Mouse (Mus musculus): ENCODE results near the gene Stoml3.

The Stoml3 gene

GRCm38 (mm10) chr3:53488353-53488752, at the start of gene Stoml3:
TSS of gene Stoml3 (plus strand) at chr3:53488653.
- no peak for DNase-seq

DNA sequence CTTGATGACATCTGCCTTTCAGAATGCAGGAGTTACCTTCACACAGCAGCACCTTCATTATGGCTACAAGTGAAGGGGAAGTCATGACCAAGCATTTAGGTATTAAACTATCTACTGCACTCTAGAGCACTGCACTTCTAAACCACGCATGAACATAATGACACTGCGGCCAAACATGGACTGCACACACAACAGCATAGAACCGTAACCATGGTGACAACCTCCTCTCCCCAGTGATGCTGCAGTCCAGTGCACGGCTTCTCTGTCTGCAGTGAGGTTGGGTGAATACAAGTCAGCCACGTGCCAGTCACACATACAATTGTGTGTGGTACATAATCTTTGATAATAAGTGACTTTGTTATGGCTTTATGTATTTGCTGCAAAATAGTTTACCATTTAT, 42.9 kb upstream of the Stoml3 start:
- DNase-seq, result no peak

- no peak for DNase-seq
Observed at GRCm38 (mm10) chr3:53446801-53447200, 41.7 kb upstream of the Stoml3 start.

- DNase-seq, result peak; percentile 45
Observed at GRCm38 (mm10) chr3:53448208-53448607, 40.2 kb upstream of the Stoml3 start.

DNA sequence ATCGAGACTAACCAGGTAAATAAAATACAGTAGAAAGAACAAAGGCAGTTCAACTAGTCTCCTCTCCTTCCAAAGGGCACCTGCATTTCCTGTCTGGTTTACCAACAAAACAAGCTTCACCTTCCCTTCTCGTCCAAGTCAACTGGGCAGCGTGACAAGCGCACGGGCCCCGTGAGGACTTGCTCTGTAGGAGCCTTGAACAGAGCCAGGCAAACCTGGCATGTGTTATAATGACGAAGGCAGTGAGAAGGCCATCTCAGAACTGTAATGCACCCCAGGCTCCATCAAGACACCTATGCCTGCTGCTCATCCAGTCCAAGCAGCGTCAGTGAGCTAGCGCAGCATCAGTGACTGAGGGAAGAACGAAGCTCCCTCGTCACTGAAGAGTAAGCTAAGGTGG, 37.8 kb upstream of the Stoml3 start:
- peak; percentile 78 for DNase-seq

DNA sequence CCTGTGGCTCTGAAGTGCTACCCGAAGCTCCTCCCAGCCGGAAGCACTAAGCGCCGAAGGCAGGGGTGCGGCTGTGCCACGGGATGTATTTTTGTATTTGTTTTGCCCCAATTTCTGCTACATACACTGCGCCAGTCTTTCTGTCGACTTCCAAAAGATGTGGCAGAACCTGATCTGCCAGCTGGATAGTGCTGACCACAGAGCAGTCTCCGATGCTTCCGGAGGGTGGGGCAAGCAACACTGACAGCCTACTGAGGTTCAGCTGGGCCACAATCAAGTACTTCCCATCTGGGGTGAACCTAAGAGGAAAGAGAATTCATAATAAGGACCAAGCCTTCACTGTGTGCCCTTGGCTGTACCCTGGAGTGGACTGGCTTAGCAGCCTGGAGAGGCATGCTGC, 36.1 kb upstream of the Stoml3 start:
- DNase-seq, result peak; percentile 4

DNA sequence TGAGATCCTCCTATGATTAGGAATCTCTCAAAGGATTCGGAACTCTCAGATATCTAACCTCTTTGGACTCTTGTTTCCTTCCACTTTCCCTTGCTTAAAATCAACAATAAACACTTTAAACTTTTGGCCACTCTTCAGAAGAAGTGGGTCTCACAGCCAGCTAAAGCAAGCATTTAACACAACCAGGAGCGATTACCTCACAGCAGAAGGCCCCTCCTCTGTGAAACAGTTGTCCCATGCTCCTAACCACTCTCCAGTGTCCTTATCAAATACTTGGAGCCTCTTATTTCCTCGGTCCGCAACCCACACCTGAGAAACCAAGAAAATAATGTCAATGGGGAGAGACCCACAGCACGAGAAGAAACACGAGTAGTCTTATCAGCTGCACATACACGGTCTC, 35.1 kb upstream of the Stoml3 start:
- peak; percentile 0 for DNase-seq

DNA sequence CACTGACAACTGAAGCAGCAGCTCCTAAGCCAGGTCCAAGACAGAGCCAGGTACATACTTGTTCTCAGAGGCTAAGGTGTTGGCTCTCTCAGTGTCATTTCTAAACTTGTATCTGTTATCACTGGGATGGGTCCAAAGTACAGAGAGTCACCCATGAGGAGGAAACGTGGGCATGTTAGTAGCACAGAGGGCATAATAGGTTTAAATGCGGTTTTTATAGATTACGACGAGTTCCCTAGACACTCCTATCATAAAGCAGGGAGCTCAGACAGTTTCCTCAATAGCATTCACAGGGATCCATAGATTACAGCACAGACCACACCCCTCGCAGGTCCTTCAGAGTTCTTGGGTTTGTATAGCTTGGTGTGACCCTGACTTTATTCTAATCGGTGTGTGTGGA, 34.4 kb upstream of the Stoml3 start:
- peak; percentile 0 for DNase-seq

DNA sequence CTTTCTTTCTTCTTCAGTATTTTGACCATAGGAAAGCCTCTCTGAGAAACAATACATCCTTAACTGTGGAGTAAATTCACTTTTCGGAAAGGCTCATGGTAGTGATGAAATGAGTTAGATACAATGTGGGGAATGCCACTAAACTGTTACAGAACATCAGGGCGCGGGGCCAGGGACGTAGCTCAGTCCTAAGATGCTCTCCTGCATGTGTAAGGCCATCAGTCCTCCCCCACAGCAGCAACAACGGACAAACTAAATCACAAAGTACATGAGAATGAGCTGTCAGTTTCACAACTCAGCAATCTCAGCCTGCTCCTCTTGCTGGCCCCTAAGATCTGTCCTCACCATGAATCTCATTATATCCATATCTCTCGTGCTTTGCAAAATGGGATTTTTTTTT, 33.9 kb upstream of the Stoml3 start:
- DNase-seq, result no peak

GRCm38 (mm10) chr3:53454984-53455383, 33.5 kb upstream of the Stoml3 start:
- DNase-seq, result no peak

- no peak for DNase-seq
Observed at GRCm38 (mm10) chr3:53457750-53458149, 30.7 kb upstream of the Stoml3 start.

DNA sequence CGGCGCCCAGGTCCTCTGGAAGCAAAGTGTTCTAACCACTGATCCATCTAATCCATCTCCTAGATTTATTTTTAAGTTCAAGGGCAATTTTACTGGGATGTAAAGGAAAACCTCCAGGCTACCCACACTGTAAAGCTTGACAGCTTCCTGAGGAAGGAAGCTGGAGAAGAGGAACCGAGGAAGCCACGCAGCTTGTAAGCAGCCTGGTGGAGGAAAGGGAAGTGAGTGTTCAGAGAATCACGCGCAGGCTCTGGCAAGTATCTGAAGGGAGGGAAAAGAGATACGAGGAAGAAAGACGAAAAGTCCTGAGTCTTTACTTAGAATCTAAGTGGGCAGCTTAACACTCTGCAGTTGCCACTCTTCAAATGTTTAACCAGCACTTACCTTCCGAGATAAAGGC, 28.3 kb upstream of the Stoml3 start:
- DNase-seq, result no peak

DNA sequence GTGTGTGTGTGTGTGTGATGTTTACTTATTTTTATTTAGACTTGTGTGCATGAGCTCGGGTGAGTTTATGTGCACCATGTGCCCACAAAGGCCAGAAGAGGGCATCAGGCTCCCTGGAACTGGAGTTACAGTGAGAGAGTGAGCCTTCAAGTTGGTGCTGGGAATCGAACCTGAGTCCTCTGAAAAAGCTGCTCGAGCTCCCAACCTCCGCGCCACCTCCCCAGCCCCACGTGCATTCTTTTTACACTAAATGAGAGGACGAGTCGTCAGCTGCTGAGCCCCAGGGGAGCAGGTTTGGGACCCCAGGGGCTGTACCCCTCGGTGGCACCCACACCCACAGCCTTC, 25.8 kb upstream of the Stoml3 start:
- DNase-seq, result no peak

DNA sequence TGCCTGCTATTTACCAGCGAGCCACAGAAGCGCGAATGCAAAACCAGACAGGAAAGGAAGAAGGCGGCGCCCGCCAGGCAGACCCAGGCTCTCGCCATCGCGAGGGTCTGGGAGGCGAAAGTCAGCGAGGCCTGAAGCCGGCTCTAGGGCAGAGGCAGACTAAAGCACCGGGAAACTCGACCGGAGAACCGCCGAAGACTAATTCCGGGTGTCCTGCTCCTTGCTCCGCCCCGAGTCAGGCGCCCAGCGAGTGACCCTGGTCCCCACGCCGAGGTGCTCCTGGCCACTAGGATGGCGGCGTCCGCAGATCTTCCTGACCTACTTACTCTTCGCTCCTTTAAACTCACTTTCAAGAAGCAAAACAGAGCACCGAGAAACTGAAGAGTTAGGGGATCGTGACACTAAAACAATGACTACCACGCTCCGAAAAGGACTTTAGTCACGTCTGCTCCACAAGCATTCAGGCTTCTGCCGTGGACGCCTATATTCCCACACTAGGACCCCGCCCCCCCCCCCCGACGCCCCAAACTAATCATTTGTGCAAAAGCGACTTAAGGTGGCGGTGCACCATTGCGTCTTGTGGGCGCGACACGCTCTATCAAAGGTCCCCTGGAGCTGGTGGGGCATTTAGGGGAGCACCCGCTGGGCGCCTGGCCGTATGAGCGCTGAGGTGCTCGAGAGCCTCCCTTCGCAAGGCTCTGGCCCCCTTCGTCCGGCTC, 25.2 kb upstream of the Stoml3 start, which contains the start of the genes Nhlrc3 and Proser1:
Gene Nhlrc3 (minus strand): TSS at position 287 of the 719 bp plus-strand sequence.
Gene Proser1 (plus strand): TSS at position 621 of the 719 bp plus-strand sequence.
- peak; percentile 96 for DNase-seq

- no peak for DNase-seq
Observed at GRCm38 (mm10) chr3:53463765-53464114, 24.7 kb upstream of the Stoml3 start.

GRCm38 (mm10) chr3:53464146-53464698, 24.2 kb upstream of the Stoml3 start:
- DNase-seq, result no peak

DNA sequence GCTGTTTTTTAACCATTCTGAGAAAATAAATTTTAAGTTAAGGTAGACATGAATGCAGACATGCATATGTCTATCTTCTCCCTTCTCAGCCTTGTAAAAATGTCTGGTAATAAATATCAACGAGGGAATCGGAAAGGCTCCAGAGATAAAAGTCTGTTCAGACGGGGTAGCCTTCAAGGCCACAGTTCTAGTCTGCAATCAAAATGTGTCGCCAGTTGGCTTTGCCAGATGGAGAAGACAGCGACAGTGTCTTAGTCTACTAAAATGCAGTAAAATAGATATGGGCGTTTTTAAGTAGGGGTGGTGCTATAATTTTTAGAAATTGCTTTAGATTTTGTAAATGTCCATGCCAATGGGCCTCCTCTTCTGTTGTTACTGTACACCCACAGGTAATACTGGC, 23.1 kb upstream of the Stoml3 start:
- DNase-seq, result no peak

GRCm38 (mm10) chr3:53466481-53466880, 22.0 kb upstream of the Stoml3 start:
- no peak for DNase-seq

DNA sequence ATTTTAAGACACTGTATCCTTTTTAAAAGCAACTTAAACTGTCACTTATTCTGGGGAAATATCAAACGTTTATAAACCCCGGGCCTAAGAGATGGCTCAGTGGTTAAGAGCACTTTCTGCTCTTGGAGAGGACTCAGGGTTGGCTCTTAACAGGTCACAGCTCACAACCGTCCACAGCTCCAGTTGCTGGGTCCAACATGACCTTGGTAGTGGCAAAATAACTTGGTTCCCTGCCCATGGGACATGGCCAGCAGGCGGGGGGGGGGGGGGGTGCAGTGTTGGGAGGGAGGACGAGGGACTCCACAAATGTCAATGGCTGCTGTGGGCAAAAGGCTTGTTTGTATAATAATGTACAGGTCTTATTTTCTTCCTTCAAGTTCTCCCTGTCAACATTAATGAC, 21.1 kb upstream of the Stoml3 start:
- no peak for DNase-seq

- no peak for DNase-seq
Observed at GRCm38 (mm10) chr3:53469650-53470049, 18.8 kb upstream of the Stoml3 start.

DNA sequence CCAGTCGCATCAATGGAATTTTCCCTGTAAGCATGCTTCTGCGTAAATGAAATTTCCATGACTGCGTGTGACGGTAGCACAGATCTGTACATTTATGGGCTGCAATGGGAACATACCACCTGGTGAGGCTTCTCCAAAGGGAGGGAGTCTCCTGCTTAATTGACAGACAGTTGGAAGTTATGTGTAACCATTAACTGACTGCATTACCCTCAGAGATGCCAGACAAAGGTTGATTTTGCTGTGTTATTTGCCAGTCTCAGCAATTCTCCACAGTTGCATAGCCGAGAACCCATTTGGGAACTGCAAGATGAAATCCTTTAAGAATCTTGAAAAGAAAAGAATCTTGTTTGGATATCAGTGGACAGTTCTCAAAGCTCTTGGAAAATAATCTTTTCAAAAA, 16.4 kb upstream of the Stoml3 start:
- DNase-seq, result no peak

DNA sequence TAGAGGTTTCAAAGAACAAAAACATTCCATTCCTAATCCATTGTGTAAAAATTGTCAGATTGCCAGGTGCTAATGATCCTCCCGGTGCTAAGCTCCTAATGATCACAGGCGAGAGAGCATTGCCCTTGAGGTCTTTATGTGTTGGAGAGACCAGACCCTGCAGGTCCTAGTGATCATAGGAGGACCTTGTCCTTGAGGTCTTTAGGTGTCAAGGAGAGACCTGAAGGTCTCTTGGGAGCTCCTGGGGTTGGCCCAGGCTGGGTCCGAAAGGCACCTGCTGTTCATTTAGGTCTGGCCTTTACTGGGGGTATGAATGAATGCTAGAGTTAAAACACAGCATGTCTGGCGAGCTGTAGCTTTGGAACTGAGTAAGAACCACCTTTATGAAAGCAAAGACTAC, 14.3 kb upstream of the Stoml3 start:
- DNase-seq, result no peak

- DNase-seq, result peak; percentile 27
Observed at GRCm38 (mm10) chr3:53475889-53476288, 12.6 kb upstream of the Stoml3 start.

DNA sequence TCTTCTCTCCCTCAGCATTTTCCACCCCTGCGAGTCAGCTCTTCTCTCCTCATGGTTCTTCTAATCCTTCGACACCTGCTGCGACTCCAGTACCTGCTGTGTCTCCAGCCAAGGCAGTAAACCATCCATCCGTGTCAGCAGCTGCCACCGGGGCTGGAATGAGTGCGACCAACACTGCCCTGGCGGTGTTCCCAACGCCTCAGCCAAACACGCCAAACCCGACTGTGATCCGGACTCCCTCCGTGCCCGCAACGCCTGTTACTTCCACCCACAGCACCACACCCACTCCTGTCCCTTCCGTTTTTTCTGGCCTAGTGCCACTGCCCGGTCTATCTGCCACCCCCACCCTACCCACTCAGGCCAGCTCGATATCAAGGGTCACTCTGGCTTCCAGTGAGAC, 11.0 kb upstream of the Stoml3 start:
- DNase-seq, result peak; percentile 66

GRCm38 (mm10) chr3:53478419-53479046, 9.9 kb upstream of the Stoml3 start:
- peak; percentile 25 for DNase-seq
